Mouse (Mus musculus) kidney, postnatal 36 days (tissue): Measurements from ENCODE around the gene Arid2.
"Not testable (repeated sequence)": the region's sequence is repeated elsewhere in the genome, so short reads cannot be mapped to it uniquely, and the experiment has no call there.

Experiments
- DNase-seq, 2 experiments: peaks; one replicate each; pipeline ENCODE4 v3.0.0; 2021 to 2022; ENCODE audit warnings: mixed read lengths in 2 of 2

The Arid2 gene

GRCm38 (mm10) chr15:96287369-96287975 is at the start of gene Arid2:
Gene Arid2 (plus strand): TSS chr15:96287518.
- peak; percentile 56 to 81 for DNase-seq

GRCm38 (mm10) chr15:96238071-96238470 is 49.2 kb upstream of the Arid2 start:
- DNase-seq = no peak

DNA sequence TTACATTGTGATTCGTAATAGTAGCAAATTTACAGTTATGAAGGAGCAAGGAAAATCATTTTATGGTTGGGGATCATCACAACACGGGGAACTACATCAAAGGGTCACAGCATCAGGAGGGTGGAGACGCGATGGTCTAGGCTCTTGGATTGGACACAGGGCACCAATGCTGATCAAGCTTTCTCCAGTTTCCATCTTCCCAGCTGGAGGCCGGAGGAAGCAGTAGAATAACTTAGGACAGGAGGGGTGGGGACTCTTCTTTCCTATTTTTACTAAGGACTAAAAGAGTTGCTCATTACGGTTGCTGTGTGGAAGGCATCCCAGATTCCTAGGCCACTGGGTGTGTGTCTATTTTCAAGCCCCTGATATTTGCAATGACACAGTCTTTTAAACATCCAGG is 43.1 kb upstream of the Arid2 start:
- no peak for DNase-seq

DNA sequence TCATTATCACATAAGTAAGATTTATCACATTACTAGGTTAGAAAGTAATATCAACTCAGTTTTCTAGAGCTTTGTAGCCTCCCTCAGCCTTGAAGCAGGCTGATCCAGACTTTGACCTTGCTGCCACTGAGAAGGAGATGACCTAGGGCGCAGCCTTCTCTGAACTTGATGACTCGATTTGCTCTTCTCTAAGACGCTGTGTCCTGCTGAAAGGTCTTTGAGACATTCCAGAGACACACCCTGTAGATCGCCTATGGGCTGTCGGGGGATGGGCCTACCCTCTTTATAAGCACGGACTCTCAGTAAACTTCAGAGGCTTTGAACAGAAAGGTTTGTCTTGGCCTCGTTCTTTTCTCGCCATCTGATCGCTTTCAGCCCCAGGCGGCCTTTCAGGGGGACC is 42.6 kb upstream of the Arid2 start:
- DNase-seq = not testable (repeated sequence)

GRCm38 (mm10) chr15:96253827-96254226 is 33.5 kb upstream of the Arid2 start:
- DNase-seq = peak; percentile 12 to 16

- no peak for DNase-seq
Measured at GRCm38 (mm10) chr15:96254356-96254755, 33.0 kb upstream of the Arid2 start.

DNA sequence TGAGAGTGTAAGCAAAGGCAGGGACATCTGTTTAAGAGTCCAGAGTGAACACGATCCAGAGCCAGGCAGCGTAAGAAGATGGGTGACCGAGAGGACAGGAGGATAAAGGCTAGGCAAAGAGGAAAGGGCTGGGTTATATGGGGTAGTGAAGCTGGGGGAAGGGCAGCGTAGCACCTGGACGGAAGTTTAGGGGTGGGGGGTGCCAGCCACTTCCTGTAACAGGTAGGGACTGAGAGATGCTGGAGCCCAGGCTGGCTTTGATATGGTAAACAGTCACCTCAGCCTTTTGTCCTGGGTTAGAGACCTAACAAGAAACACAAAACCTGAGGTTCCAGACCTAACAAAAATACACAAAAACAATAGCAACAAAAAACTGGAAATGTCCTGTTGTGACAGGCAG is 29.5 kb upstream of the Arid2 start:
- DNase-seq = no peak

GRCm38 (mm10) chr15:96264614-96265013 is 22.7 kb upstream of the Arid2 start:
- DNase-seq = no peak

DNA sequence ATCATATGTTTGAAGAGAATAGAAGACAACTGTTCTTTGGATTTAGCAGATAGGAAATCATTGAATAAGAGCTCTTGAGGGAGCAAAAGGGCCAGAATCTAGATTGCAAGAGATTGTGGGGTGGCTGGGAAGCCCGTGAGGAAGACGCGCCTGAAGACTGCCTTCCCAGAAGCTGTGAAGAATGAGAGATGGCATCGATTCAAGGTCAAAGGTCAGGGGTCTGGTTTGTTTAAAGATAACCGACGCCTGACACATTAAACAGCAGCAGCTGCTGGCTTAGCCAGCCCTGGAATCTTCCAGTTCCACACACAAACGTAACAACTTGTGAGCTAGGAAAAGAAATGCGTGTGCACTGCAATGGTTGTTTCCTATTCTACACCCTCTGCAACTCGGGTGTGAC is 19.4 kb upstream of the Arid2 start:
- DNase-seq = peak in 1 of 2 experiments; percentile 22

GRCm38 (mm10) chr15:96268610-96269009 is 18.7 kb upstream of the Arid2 start:
- DNase-seq = no peak

- no peak for DNase-seq
Measured at GRCm38 (mm10) chr15:96269402-96269801, 17.9 kb upstream of the Arid2 start.

- DNase-seq = no peak
Measured at GRCm38 (mm10) chr15:96270272-96270880, 16.9 kb upstream of the Arid2 start.

DNA sequence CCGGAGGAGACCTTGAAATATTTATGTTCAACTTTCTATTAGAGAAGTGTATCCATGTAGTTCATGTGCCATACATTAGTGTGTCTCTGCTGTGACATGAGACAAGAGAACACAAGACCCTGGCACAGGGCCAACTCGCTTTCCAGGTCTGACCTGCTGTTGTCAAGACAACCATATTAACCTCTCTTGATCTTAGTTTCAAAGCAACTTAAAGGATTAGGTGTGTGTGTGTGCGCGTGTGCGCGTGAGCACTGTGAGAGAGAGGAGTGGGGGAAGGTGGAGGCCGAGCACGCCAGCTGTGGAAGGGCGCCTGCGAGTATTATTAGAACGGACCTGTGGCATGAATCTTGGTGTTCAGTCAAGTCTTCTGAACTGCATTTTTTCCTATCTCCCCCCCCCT is 15.0 kb upstream of the Arid2 start:
- peak in 1 of 2 experiments; percentile 43 for DNase-seq

DNA sequence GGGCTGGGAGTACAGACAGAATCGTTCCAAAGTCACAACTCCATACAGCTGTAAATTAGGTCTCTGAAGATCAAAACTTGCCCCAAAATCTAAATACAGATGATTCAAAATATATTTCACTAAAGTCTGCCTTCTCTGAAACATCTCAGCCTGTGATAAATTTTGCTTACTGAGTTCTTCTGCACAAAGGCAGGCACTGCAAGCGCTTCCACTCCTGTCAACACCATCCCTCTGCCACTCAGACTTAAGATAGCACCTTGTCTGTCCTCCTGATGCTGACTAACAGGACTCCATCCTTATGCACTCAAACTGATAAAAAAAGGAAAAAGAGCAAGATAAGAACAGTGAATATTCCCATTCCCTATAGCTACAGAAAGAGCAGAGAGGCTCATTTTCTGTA is 13.0 kb upstream of the Arid2 start:
- DNase-seq = no peak

GRCm38 (mm10) chr15:96275198-96275597 is 12.1 kb upstream of the Arid2 start:
- DNase-seq = no peak

DNA sequence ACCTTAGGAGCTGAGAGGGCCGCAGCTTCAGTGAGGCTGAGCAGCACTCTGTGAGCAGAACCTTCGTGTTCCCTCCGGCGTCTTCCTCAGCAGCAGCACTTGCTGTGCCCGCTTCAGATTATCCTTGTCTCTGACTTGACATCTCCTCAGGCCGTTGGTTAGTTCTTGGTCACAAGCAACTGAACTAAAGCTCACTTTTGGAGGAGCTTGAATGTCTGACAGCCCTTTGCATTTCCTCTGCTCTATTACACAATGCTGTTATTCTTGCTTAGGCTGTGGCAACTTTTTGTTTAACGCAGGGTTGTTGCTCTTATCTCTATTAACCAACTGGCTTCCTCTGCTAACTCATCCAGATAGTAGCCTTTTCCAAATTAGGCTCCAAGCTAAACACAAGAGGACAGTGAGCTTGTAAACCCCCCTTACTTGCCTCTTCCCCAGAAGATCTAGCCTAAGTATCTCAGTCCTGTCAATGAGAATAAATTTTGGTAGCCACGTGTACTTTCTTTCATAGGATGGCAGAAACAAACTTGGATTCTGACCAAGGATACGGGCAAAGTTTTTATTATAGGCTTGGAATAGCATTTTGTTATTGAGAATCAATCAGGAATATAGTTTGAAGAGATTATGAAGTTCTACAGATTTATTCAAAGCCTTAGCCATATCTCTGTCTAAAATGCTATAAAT is 11.4 kb upstream of the Arid2 start:
- no peak for DNase-seq

DNA sequence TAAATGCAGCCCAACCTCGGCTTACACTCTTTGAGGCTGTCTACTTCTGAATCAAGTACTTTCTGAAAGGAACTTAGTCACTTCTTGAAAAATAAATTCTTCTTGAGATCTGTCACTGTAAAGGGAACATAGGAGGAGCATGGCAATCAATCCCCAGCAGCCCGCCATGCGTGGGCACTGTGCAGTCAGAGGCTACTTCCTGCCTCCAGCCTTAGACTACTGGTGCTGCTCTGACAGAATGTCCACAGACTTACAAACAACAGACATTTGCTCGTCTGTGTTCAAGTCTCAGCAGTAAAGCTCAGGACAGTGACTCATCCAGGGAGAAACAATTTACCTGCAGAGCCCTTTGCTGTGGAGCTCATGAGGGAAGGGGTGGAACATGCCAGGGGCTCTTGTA is 10.3 kb upstream of the Arid2 start:
- DNase-seq = no peak

- no peak for DNase-seq
Measured at GRCm38 (mm10) chr15:96281236-96281635, 6.1 kb upstream of the Arid2 start.

- DNase-seq = no peak
Measured at GRCm38 (mm10) chr15:96283141-96283540, 4.2 kb upstream of the Arid2 start.

DNA sequence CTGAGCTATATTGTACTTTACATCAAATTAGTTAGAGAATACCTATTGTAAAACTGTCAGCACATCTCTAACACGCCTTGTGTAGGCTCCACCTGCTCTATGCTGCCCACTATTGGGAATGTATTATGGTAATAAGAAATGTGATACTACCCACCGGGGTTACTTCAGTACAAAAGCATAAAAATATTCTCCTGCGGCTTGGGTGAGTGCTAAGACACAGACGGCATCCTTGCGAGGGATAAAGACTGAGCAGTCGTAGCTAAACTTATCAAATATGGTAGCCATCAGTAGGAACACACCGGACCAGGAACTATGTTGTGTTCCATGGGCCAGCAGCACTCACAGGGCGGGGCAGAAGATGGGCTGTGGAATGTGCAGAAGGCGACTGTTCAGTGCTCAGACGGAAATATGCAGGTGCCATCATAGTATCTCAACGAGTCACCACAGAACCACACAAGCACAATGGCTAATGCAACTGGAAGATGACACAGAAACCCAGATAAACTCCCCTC is 3.3 kb upstream of the Arid2 start:
- peak; percentile 44 to 55 for DNase-seq

GRCm38 (mm10) chr15:96284711-96285322 is 2.5 kb upstream of the Arid2 start:
- DNase-seq = peak in 1 of 2 experiments; percentile 76

DNA sequence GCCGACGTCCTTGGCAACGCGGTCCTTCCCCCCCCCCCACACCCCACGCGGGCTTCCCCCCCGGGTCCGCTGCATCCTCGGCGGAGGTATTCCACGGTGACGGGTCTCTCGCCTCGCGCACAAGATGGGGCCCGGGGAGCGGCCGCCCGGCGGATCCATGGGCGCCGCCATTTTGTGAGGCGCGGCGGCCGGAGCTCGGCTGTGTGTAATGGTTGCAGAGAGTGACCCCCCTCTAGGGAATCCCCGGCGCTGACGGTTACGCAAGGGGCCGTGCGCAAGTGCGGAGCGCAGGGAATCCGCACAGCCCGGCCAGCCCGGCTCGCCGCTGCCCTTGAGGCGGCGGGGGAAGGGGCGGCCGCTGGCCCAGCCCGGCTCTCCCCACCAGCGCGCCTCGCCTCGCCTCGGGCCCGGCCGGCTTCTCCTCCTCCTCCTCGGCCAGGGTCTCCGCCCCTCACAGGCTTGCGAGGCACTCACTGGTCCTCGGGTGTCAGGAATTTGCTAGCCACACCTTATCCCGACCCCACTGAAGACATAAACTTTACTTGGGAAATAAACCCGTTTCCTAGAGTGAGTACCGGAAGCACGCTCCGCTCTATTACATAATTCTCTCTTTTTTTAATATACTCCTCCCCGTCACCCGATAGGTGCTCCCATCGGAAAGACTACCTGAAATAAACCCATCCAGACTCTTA is 1.8 kb upstream of the Arid2 start:
- peak; percentile 91 for DNase-seq
